Mouse (Mus musculus): ENCODE results near the gene Art2b. TPM values are rescaled to one million over a fixed set of nuclear protein-coding genes. Genes with fewer than 3 reads are reported as not detected.

The Art2b gene
- under 1 TPM; 0.63 to 0.67 TPM for total RNA-seq (2023)

GRCm38 (mm10) chr7:101585408-101585807 lies at the start of gene Art2b:
Gene Art2b, minus strand, starts transcription at chr7:101585600.

Other genes with a start within 250 kb of the Art2b start
- 100 to 1,000 TPM; 657 to 791 TPM for gene Arap1, start 237.5 kb downstream of the Art2b start, total RNA-seq (2023)
- gene Gm45837, start 174.7 kb downstream of the Art2b start, total RNA-seq (2023), result 10 to 100 TPM; 20.8 to 29.1 TPM
- gene Pde2a, start 163.9 kb downstream of the Art2b start, total RNA-seq (2023), result 10 to 100 TPM; 41.2 to 50.6 TPM
- 10 to 100 TPM; 14.4 to 15.5 TPM for gene Clpb, start 78.0 kb upstream of the Art2b start, total RNA-seq (2023)
- not detected for gene Phox2a, start 232.7 kb upstream of the Art2b start, total RNA-seq (2023)

Data from monocyte, adult 59 days (primary cell).